Mouse (Mus musculus) G1E (cell line): ENCODE results near the gene Polr2e.

Source experiments
- CTCF ChIP-seq: IDR thresholded peaks from 2 replicates; pipeline ENCODE4 v1.5.1; 2012; ENCODE audit warnings: low read depth, low read length, inconsistent platforms, mixed read lengths
- GATA1 ChIP-seq: IDR thresholded peaks from 2 replicates; pipeline ENCODE4 v1.6.1; 2012; ENCODE audit warnings: borderline replicate concordance, low read length, inconsistent platforms, mixed read lengths

DNA sequence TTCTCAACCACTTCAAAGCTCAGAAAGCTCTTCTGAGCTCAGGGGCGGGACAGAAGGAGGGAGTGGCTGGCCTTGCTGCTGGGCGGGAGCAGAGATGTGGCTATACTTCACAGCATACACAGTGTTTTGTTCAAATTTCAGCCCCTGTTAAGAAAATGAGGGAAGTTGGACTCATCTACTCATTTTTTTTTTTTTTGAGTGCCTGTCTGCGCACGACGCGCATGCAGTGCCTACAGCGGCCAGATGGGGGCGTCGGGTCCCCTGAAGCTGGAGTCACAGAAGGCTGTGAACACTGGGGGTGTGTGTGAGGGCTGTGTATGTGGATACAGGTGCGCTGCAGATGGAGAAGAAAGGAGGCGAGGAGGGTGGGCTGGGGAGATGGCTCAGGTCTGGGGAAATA is 52.6 kb downstream of the Polr2e start:
- peak; percentile 89 for TF ChIP-seq CTCF
- no peak for TF ChIP-seq GATA1
